Mouse (Mus musculus): ENCODE data around the gene Ltk. TPM values are rescaled to one million over a fixed set of nuclear protein-coding genes. Genes with fewer than 3 reads are reported as not detected.

The Ltk gene
- polyA plus RNA-seq, 1 experiment from 2014 or later, result 0.17 TPM

GRCm38 (mm10) chr2:119799181-119799960, 39.1 kb upstream of the Ltk start:
- Histone ChIP-seq H3K4me1 (replicated peaks) (peaks cover 55% of the 10 kb centered on the region), H3K4me3 (peak overlapping the region; percentile 68), H3K4me2 (peak overlapping the region; percentile 97), H3K27ac (ENCODE audit: poor library complexity, severe bottlenecking) (0 out of 2 replicates have a peak overlapping the region, but pooled peaks have one; percentile 12), H3K36me3 (peaks cover 5% of the 10 kb centered on the region; the same call in 1 of the 2 replicates), H3K9me3 (replicated peaks) (no peaks in the 10 kb centered on the region), H3K27me3 (replicated peaks) (peaks cover 20% of the 10 kb centered on the region; the same call in 1 of the 2 replicates), H3K9ac (peak overlapping the region; percentile 91)
- WGBS, result under 1% methylated on average over 69 of the region's 89 CpGs
- ATAC-seq (ENCODE audit: insufficient number of reproducible peaks, low FRiP score), result peak; percentile 74

GRCm38 (mm10) chr2:119798246-119798927, 38.2 kb upstream of the Ltk start:
- Histone ChIP-seq H3K4me2 (peak overlapping the region; percentile 97), H3K4me3 (peak overlapping the region; percentile 68; the same call in 1 of the 2 replicates), H3K27ac (ENCODE audit: poor library complexity, severe bottlenecking) (0 out of 2 replicates have a peak overlapping the region, but pooled peaks have one; percentile 6), H3K9ac (no peak overlapping the region), H3K4me1 (replicated peaks) (peaks cover 45% of the 10 kb centered on the region), H3K9me3 (replicated peaks) (no peaks in the 10 kb centered on the region), H3K27me3 (replicated peaks) (peaks cover 20% of the 10 kb centered on the region; the same call in 1 of the 2 replicates), H3K36me3 (no peaks in the 10 kb centered on the region)
- no peak for ATAC-seq (ENCODE audit: insufficient number of reproducible peaks, low FRiP score)
- WGBS, result 10% methylated on average over 13 of the region's 13 CpGs

GRCm38 (mm10) chr2:119797279-119797783, 37.1 kb upstream of the Ltk start, which contains the start of gene Tyro3:
Tyro3 (plus strand) TSS chr2:119797733.
- Histone ChIP-seq H3K4me2 (peak within 1 kb of the TSS; percentile 97; the same call in 1 of the 2 replicates), H3K9ac (0 out of 2 replicates have a peak within 1 kb of the TSS, but pooled peaks have one; percentile 2), H3K36me3 (no peaks in the 10 kb centered on the region), H3K27ac (ENCODE audit: poor library complexity, severe bottlenecking) (peak within 1 kb of the TSS; percentile 6; the same call in 1 of the 2 replicates), H3K4me1 (replicated peaks) (peaks cover 35% of the 10 kb centered on the region), H3K9me3 (replicated peaks) (no peaks in the 10 kb centered on the region), H3K27me3 (replicated peaks) (peaks cover 20% of the 10 kb centered on the region; the same call in 1 of the 2 replicates), H3K4me3 (no peak within 1 kb of the TSS)
- ATAC-seq (ENCODE audit: insufficient number of reproducible peaks, low FRiP score), result no peak
- 56% methylated on average over 5 of the region's 5 CpGs for WGBS

GRCm38 (mm10) chr2:119789996-119790395, 29.8 kb upstream of the Ltk start:
- Histone ChIP-seq H3K27me3 (replicated peaks) (no peaks in the 10 kb centered on the region), H3K27ac (ENCODE audit: poor library complexity, severe bottlenecking) (no peak overlapping the region), H3K9ac (no peak overlapping the region), H3K4me3 (no peak overlapping the region), H3K9me3 (replicated peaks) (no peaks in the 10 kb centered on the region), H3K4me2 (no peak overlapping the region), H3K36me3 (no peaks in the 10 kb centered on the region), H3K4me1 (replicated peaks) (peaks cover 7% of the 10 kb centered on the region; the same call in 1 of the 2 replicates)
- 82% methylated on average over 2 of the region's 2 CpGs for WGBS
- no peak for ATAC-seq (ENCODE audit: insufficient number of reproducible peaks, low FRiP score)

- H3K4me3 ChIP-seq, result peak within 1 kb of the TSS; percentile 77
- peak within 1 kb of the TSS; percentile 91 for H3K27ac ChIP-seq (ENCODE audit: poor library complexity, severe bottlenecking)
- H3K9me3 ChIP-seq (replicated peaks), result no peaks in the 10 kb centered on the region
- H3K27me3 ChIP-seq (replicated peaks), result no peaks in the 10 kb centered on the region
- peak within 1 kb of the TSS; percentile 86 for H3K4me2 ChIP-seq
- peak within 1 kb of the TSS; percentile 76 for H3K9ac ChIP-seq
- H3K4me1 ChIP-seq (replicated peaks), result peaks cover 7% of the 10 kb centered on the region; the same call in 1 of the 2 replicates
- peak; percentile 93 for ATAC-seq (ENCODE audit: insufficient number of reproducible peaks, low FRiP score)
- H3K36me3 ChIP-seq, result peaks cover 18% of the 10 kb centered on the region
- WGBS, result under 1% methylated on average over 44 of the region's 44 CpGs
Observed at GRCm38 (mm10) chr2:119787206-119787883, 27.1 kb upstream of the Ltk start, which contains the start of gene Rpap1. Rpap1 (minus strand) TSS chr2:119787537.

GRCm38 (mm10) chr2:119767246-119767645, 7.0 kb upstream of the Ltk start:
- no peak for ATAC-seq (ENCODE audit: insufficient number of reproducible peaks, low FRiP score)
- no peak overlapping the region for H3K27ac ChIP-seq (ENCODE audit: poor library complexity, severe bottlenecking)
- H3K9me3 ChIP-seq (replicated peaks), result no peaks in the 10 kb centered on the region
- no peaks in the 10 kb centered on the region for H3K4me1 ChIP-seq (replicated peaks)
- H3K4me2 ChIP-seq, result no peak overlapping the region
- H3K36me3 ChIP-seq, result peaks cover 75% of the 10 kb centered on the region
- H3K9ac ChIP-seq, result no peak overlapping the region
- peaks cover 5% of the 10 kb centered on the region for H3K27me3 ChIP-seq (replicated peaks)
- WGBS, result 91% methylated on average over 6 of the region's 6 CpGs
- H3K4me3 ChIP-seq, result no peak overlapping the region

GRCm38 (mm10) chr2:119763924-119764323, 3.7 kb upstream of the Ltk start:
- Histone ChIP-seq H3K4me3 (no peak overlapping the region), H3K9me3 (replicated peaks) (no peaks in the 10 kb centered on the region), H3K4me1 (replicated peaks) (peaks cover 5% of the 10 kb centered on the region), H3K9ac (no peak overlapping the region), H3K36me3 (peaks cover 43% of the 10 kb centered on the region), H3K4me2 (no peak overlapping the region), H3K27me3 (replicated peaks) (peaks cover 32% of the 10 kb centered on the region), H3K27ac (ENCODE audit: poor library complexity, severe bottlenecking) (no peak overlapping the region)
- no peak for ATAC-seq (ENCODE audit: insufficient number of reproducible peaks, low FRiP score)
- WGBS, result 63% methylated on average over 4 of the region's 4 CpGs

- 51% methylated on average over 1 of the region's 1 CpGs for WGBS
- Histone ChIP-seq H3K4me1 (replicated peaks) (peaks cover 19% of the 10 kb centered on the region), H3K36me3 (peaks cover 33% of the 10 kb centered on the region), H3K9ac (no peak overlapping the region), H3K27me3 (replicated peaks) (peaks cover 49% of the 10 kb centered on the region), H3K27ac (ENCODE audit: poor library complexity, severe bottlenecking) (no peak overlapping the region), H3K4me3 (no peak overlapping the region), H3K4me2 (no peak overlapping the region), H3K9me3 (replicated peaks) (no peaks in the 10 kb centered on the region)
- no peak for ATAC-seq (ENCODE audit: insufficient number of reproducible peaks, low FRiP score)
Observed at GRCm38 (mm10) chr2:119762276-119762675, 2.0 kb upstream of the Ltk start.

- no peaks in the 10 kb centered on the region for H3K9me3 ChIP-seq (replicated peaks)
- 5% methylated on average over 44 of the region's 44 CpGs for WGBS
- peaks cover 19% of the 10 kb centered on the region for H3K4me1 ChIP-seq (replicated peaks)
- H3K36me3 ChIP-seq, result peaks cover 9% of the 10 kb centered on the region
- no peak for ATAC-seq (ENCODE audit: insufficient number of reproducible peaks, low FRiP score)
- H3K27ac ChIP-seq (ENCODE audit: poor library complexity, severe bottlenecking), result no peak overlapping the region
- H3K4me2 ChIP-seq, result peak overlapping the region; percentile 96
- H3K27me3 ChIP-seq (replicated peaks), result peaks cover 76% of the 10 kb centered on the region
- peak overlapping the region; percentile 67 for H3K4me3 ChIP-seq
- peak overlapping the region; percentile 65 for H3K9ac ChIP-seq
Observed at GRCm38 (mm10) chr2:119758844-119759835, 1.1 kb downstream of the Ltk start.
